Mouse (Mus musculus) adipocyte (in vitro differentiated cells): Measurements from ENCODE around the gene Tbkbp1.

ENCODE experiments used
- DNase-seq: peaks from one replicate; pipeline ENCODE4 v3.0.0-alpha.2; 2016; ENCODE audit warnings: low spot score

Gene Tbkbp1

DNA sequence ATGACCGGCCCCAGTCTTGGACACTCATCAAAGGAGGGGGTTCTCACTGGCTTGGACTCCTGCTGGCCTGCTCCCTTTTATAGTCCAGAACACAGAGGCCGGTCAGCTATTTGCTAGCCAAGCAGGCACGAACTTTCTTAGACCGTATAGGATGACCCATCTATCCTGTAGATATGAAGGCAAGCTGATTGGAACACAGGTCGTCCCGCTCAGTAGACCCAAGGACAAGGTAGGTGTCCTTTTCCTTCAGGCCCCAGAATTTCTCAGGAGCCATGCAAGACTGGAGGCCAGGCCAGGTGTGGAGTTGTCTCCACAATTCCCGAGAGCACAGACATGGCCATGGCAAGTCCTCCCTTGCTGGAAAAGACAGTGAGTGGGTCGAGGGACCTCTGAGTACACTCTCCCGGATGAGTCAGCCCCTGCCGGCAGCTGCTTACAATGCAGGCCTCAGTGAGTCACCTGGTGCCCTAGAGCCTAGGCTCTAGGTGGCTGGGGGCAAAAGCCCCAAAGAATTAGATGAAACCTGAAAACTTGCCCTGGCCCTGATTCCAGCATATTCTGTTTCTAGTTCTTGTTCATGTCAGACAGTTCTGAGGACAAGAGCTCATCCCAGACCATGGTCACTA is 1.5 kb upstream of the Tbkbp1 start:
- DNase-seq, result no peak

DNA sequence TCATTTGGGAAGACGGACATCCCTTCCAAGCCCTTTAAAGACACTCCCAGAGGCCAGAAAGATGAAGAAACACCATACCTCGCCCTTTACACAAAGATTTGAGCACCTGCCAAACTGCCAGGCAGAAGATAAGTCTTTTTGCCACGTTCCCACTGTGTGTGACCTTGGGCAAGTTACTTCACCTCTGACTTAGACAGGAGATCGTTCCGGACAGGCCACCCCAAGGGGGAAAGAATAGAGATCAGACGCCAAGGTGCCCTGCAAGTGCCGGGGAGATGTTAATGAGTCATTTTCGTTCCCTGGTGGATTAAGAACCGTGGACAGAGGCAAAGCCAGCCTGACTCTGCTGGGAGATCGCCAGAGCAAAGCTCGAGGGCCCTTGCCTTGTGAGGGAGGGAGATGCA is 730 bp upstream of the Tbkbp1 start:
- peak; percentile 78 for DNase-seq

DNA sequence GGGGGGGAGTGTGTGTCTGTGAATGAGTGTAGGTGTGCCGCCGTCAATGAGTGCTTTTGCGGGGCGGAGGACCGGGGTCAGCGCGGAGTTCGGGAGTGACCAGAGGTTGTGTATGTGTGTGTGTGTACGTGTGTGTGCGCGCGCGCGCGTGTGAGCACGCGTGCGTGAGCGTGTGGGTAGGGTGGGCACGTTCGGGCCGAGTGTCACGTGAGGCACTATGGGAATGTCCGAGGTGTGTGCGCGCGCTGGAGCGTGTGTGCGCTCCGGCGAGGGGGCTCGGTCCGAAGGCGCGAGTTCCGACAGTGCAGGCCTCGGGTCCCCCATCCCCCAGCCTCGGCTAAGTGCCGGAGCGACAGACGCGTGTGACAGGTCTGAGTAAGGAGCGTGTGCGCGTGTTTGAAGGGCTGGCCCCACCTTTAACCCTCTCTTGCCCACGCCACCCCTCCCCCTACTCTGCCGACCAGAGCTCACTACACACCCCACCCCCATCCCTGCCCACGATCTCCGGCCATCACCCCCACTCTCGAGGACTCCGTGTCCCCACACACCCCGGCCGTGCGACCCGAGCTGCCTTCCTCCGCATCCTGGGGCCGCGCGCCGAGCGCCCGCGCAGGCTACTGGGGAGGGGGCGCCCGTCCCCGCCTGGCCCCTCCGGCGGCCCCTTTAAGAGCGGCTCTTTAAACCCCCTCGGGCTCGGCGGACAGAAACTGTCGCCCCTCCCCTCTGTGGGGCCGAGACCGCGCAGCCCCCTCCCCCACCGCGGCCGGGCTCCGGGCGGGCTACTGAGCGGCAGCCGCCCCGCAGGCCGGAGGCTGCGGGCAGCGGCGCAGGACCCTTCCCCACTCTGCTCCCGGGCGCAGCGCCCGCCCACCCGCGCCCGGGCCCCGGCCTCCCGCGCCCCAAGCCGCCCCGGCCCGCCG is 624 bp downstream of the Tbkbp1 start:
- no peak for DNase-seq

DNA sequence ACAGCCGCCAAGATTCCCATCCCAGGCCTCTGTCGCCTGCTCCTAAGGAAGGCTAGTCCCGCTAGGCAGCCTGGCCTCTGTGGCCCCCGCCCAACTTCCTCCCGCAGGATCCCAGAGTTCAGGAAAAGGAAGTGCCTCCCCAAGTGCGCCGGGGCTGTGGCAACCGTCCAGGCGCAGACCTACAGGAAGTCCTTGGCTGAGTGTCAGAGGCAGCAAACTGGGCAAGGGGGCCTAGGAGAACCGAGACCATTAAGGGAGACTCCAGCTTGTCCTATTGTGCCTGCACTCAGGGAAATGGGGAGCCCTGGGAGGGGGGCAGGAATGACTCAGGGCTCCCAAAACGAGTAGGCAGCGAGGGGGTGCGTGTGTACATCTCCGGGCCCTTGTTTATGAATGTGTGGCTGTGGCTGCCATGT is 1.3 kb downstream of the Tbkbp1 start:
- no peak for DNase-seq

DNA sequence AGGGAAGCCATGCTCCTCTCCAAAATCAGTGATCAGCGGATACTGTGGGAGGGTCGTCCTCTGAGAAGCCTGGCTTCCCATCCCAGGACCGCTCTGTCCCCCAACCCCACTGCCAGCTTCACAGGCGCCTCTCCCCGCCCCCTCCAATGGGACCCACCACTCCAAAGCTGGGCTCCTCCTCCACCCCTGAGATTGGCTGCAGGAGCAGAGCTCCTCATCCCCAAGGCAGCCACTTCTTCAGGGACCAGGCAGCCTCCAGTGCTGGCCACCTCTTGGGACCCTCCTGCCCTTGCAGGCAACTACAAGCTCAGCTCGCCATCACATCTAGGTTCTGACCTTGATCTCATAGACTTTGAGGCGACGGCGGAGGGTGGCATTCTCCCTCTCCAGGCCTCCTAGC is 2.3 kb downstream of the Tbkbp1 start:
- no peak for DNase-seq

DNA sequence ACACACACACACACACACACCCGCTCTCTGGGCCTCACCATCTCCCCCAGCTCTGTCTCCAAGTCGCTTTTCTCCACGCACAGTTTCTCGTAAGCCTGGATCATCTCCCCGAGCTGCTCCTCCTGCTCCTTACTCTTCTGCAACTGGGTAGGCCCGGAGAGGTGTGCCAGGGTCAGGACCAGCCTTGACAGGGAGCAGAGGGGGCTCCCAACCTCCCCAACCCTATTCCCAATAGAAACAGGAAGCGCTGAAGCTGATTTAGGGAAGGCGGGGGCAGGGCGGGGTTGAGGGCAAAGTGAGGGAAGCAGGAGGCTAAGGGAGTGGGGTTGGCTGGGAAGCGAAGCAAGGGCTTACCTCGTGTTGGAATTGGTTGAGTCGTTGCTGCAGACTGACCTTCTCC is 2.7 kb downstream of the Tbkbp1 start:
- DNase-seq, result no peak

DNA sequence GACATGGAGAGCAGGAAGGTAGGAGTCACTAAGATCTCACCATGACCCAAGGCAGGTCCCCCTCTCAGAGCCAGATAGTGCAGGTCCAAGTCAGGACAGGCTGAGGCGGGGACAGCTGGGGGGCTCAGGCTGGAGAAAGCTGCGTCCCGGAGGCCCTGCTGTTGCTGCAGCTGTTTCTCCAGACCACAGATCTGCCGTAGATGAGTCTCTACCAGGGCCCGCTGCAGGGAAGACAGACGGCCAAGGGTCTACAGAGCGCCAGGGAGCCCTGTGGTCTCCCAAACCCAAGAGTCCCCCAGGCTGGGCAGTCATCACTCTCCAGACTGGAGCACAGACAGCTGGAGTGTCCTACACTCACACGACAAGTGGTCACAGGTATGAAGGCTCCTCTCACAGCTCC is 4.0 kb downstream of the Tbkbp1 start:
- no peak for DNase-seq

DNA sequence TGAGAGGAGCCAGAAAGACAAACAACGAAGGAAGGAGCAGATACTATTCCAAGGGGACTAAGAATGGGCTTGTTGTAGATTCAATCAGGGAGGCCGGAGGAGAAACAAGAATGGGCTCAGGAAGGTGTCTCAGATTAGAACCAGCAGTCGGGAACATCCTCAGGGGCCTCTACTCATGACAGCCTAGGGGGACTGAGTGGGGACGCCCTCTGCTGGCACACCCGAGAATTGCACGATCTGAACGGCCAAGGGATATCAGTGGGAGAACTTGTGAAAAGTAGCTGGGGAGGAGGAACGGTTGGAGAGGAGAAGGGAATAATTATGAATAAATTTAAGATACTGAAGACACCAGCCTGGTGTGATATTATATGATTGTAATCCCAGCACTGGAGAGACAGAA is 4.6 kb downstream of the Tbkbp1 start:
- DNase-seq, result peak; percentile 47

DNA sequence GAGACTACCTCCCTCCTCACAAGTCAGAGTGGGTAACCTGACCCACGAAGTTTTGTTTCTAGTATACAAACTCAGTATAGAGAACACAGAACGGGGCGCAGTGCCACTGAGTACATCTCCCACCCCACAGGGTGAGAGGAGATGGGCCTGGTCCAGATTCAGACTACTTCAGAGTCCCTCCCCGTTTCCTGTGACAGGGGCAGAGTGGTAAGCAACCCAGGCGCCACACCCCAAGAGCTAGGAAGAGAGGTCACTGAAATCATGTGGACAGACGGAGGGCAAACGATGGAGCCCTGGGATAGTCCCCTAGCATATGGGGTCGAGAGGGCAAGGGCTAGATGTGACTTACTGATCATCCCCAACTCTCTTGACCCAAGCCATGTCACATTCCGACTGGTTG is 5.3 kb downstream of the Tbkbp1 start:
- no peak for DNase-seq

DNA sequence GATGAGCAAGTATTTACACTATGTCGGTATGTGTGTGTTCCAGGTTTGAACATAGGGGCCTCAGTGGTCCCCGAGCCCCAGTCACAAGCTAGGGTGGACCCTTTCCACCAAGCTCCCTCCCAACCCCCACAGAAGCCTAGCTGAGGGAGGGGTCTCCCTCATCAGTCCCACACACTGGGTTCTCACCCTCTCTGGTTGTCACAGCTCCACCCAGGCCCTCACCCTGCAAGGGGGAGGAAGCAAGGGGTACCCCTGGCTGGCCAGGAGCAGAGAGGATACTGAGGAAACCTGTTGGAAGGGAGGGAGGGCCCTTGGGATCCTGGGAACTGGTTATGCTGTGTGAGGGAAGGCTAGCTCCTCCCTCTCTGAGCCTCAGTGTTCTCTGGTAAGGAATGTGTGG is 6.0 kb downstream of the Tbkbp1 start:
- no peak for DNase-seq

DNA sequence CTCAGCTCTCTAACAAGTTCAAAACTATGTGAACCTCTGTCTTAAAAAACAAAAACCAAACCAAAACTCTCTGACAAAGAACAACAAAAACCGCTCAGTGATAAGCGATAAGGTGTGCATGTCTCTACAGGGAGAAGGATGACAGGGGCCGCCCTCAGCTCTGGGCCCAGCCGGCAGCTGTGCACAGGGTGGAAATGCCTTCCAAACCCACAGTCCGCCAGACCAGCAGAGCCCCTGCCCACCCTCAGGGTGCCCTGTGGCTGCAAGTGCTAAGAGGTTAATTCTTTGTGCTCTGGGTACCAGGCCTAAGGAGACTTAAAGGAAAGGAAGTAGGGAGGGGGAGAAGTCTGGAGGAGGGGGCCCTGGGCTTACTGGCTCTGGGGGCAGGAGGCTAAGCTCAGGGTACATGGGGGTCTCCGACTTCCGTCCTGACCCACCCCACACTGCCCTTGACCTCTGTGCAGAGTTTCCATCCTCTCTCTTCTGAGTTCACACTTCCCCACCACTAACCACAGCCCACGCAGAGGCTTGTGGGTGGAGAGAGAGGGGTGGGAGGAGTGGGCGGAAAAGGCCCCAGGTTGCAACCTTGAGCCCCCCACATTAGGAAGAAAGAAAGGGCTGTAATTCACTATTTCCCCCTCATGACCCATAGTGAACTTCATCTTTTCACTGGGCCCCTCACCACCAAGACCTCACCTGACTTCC is 7.9 kb downstream of the Tbkbp1 start:
- DNase-seq, result no peak

DNA sequence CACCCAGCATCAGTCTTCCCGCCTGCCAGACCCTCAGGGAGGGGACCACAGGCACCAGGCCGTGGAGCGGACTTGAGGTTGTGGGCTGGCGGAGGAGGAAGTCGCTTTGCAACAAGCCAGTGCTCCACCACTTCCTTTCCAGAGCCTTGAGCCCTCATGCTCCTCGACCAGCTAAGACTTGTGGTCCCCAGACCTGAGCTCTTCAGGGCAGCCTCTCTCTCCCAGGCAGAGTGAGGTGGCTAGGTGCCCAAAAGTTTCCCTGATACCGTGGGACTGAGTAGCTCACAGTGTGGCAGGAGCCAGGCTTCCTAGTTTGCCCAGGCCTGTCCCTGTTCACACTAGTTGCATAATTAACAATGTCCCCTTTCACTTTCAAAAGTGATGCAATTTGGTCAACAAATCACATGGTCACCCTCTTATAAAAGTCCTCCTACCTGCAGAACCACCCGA is 9.1 kb downstream of the Tbkbp1 start:
- peak; percentile 45 for DNase-seq

DNA sequence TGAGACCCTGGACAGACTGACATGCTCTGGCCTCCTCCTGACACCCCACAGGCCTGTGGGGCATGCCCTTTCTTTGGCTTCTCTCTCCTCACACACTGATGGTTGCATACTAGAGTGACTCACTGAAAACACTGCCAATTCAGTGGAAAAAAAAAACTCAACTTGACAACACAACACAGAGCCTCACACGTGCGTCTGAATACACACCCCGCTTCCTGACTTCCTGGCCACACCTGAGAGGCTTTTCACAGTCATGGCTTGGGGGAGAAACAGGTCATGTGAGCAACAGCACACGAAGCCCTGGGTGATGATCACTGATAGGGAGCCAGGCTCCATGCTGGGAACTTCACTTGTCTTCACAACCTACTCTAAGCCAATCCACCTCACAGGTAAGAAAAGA is 10.5 kb downstream of the Tbkbp1 start:
- peak; percentile 40 for DNase-seq

DNA sequence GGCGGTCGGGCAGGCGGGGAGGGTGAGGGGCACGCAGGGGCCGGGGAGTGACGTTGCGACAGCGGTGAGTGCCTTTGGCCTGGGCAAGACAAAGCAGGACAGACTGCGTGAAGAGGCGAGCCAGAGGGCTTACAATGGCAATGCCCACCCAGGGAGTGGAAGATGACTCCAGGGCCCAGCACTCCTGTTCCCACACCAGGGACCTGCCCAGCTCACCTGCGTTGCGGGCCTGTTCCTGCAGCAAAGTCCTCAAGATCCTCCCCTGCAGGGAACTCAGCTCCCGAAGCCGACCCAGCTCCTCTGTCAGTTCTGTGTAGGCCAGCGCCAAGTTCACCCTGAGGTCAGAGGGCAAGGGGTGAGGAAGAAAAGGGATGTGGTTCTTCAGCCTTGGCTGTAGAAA is 12.0 kb downstream of the Tbkbp1 start:
- DNase-seq, result no peak

DNA sequence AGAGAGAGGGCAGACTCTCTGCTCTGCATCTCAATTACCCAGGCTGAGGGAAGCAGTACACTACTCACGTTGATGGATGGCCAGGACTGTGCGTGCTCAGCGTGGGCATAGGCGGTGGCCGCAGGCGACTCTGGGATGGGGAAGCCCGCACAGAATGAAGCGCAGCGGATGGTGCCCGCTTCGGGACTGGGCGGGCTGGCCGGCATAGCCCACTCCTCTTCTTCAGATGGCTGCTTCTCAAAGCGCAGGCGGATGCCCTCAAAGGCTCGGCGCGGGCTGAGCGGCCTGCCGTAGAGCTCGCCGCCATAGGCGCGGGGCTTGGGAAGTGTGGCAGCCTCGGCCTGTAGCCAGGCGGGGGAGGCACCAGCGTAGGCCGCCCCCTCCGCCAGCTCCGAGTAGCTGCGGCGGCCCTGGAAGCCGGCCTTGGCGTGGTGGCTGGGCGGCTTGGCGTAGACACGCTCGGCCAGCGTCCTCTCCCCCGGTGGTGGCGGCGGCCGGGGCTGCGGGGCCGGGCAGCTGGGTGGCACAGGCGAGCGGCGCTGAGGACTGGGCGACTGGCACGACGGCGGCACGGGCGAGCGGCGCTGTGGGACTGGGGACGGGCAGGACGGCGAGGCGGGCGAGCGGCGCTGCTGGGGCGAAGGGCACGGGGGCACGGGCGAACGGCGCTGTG is 12.6 kb downstream of the Tbkbp1 start:
- no peak for DNase-seq

DNA sequence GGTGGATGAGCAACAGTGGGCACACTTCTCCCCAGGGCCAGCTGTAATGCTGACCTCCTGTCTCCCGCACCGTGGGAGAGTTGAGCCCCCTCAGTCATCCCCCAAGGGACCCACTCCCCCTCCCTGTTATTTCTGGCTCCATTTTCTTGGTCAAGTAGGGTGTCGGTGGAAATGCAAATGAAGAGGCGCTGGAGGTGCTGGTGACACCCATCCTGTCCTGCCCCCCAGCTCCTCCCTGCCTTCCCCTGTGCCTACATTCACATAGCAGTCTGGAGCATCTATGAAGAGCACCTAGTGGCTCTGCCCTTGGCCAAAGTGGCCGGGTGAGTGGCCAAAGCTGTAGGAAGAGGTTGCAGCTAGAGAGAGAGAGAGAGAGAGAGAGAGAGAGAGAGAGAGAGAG is 18.0 kb downstream of the Tbkbp1 start:
- no peak for DNase-seq

DNA sequence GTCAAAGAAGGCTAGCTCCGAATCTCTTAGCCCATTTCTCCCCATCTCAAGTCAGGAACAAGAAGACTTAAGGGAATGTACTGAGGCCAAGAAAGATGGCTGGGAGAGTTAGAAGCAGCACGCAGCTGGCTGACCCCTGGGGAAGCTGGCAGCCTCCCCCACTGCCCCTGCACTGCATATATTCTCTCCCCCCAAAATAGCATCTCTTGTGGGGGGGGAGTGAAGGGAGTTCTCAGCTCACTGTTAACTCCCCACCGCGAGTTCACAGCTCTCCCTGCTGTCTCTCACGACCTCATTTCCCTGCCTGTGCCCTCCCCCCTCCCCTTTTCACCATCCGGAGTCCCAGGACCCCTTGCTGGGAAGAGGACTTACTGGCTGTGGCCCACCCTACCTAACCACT is 19.1 kb downstream of the Tbkbp1 start:
- DNase-seq, result no peak

DNA sequence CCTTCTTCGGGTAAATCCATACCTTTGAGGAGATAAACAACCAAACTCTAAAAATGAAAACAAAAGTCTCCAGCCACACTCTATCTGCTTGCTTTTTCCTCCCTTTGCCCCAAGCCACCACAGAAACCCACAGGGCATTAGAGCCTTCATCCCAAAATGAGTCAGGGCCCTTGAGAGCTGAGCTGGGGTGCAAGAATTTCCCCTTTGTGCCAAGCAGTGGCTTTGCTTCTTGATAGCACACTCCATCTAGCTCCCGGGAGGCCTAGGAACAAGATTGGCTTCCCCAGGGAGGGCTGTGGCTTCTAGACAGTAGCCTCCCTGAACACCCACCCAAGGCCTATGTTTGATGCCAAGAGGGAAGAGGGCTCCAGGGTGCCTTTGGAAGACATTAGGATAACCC is 19.6 kb downstream of the Tbkbp1 start:
- no peak for DNase-seq

DNA sequence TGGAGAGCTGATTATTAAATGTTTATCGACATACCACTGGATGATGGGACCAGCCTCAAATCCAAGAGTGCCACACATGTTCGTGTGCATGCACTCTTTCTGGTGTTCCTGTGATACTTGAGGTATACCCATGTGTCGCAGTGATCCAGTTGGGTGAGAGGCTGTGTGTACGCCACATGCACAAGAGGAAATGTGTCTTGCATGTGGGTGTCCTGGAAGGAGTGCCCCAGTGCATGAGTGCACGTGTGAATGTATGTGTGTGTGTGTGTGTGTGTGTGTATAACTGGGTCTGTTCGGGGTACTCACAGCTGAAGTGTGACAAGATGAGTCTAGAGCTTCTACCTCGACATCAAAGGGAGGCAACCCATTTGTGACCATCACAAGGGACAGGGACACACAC is 21.0 kb downstream of the Tbkbp1 start:
- no peak for DNase-seq

DNA sequence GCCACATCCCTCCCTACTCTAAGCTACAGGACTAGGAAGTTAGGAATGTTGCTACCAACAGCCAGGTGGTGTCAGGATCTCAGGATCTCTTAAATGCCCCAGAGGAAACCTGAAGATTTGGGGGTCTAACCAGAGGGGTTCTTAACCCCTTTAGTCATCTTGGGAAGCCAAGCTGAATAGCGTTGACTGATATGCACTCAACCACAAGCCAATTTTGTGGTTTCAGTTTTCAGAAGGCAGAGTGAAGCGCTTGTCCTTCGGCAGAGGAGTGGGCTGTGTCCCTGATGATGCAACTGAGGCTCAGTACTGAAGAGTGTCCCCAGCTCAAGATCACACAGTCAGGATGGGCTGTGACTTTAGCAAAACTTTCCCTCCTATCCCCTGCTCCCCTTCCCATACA is 22.3 kb downstream of the Tbkbp1 start:
- no peak for DNase-seq

DNA sequence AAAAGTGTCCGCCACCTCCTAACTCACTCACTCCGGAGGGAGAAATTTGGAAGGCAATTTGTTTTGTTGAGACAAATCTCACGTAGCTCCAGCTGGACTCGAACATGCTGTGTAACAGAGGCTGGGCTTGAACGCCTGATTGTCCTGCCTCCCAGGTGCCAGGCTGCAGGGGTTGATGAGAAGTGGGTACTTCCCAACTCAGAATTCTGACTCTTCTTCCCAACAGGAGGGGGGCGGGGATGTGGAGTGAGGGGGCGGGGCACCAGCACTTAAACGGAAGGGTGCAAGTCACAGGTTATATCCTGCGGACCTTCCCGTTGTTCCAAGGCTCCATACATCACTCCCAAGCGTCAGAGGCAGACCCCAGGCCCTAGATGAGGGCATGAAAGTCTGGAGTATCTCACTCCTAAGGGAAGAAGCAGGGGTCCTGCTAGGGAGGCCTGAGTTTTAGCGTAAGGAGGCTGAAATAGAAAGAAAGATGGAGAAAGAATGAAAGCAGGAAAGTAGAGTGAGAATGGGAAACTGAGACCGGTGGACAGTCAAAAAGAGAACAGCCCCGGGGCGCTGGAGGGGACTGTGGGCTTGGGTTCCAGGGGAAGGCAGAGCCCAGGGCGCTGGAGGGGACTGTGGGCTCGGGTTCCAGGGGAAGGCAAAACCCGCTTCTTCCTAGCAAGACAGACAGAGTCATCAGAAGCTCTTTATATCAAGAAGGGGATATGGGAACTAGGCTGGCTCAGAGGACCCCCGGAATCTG is 23.6 kb downstream of the Tbkbp1 start:
- DNase-seq, result no peak
